Mouse (Mus musculus) CH12.LX (cell line): ENCODE measurements at regions not wholly inside any gene's neighbourhood (a gene's known extent, or its start where the extent isn't known, plus 50 kb on each side); places are given as distances from the start of the nearest gene placed in this dataset.
A peak's percentile ranks its signal among the peaks of the same experiment; 100 is the strongest.

Experiments used
- DNase-seq: peaks from one replicate; pipeline ENCODE4 v3.0.0-alpha.2; 2013; ENCODE audit errors: extremely low read depth
- H3K27ac ChIP-seq: 2 replicates; pipeline ENCODE4 v1.5.1; 2012; ENCODE audit warnings: low read depth, mild to moderate bottlenecking, control low read depth, moderate library complexity; ENCODE audit not compliant: insufficient read depth
- H3K27me3 ChIP-seq: replicated peaks from 2 replicates; pipeline ENCODE3; 2012; ENCODE audit warnings: inconsistent platforms
- H3K36me3 ChIP-seq, 2 experiments: replicated peaks in 1 of 2; 2 replicates each; pipeline versions ENCODE3 to v1.6.1; 2012; ENCODE audit warnings: inconsistent platforms in 1 of 2, low read length in 1 of 2, mild to moderate bottlenecking in 1 of 2, mixed read lengths in 1 of 2, moderate library complexity in 1 of 2; ENCODE audit not compliant: control insufficient read depth in 1 of 2, insufficient read depth in 1 of 2
- H3K4me1 ChIP-seq, 2 experiments: 2 replicates each; pipeline ENCODE4 v1.6.1; 2012; ENCODE audit warnings: inconsistent platforms in 1 of 2, moderate library complexity in 1 of 2; ENCODE audit not compliant: insufficient read depth in 2 of 2, control insufficient read depth in 1 of 2
- H3K4me2 ChIP-seq: 2 replicates; pipeline ENCODE4 v1.6.1; 2012; ENCODE audit warnings: low read depth, mild to moderate bottlenecking, control low read depth; ENCODE audit not compliant: poor library complexity, insufficient read depth, severe bottlenecking
- H3K4me3 ChIP-seq, 3 experiments: fragments of 150-350 bp in 1 of 3; sonication (generic) in 1 of 3; replicated peaks in 1 of 3; 2 replicates each; pipeline versions ENCODE3 to v1.5.1; 2011 to 2012; ENCODE audit warnings: low read depth in 2 of 3, low read length in 2 of 3, mild to moderate bottlenecking in 2 of 3, moderate library complexity in 2 of 3, control low read depth in 1 of 3, improper control_type of control experiment in 1 of 3, inconsistent platforms in 1 of 3, mixed read lengths in 1 of 3; ENCODE audit not compliant: poor library complexity in 1 of 3
- H3K79me2 ChIP-seq: replicated peaks from 2 replicates; pipeline ENCODE4 v1.6.1; 2012; ENCODE audit warnings: mild to moderate bottlenecking, moderate library complexity; ENCODE audit not compliant: control insufficient read depth, poor library complexity, insufficient read depth, severe bottlenecking; ENCODE audit errors: extremely low read depth
- H3K9ac ChIP-seq: 2 replicates; pipeline ENCODE4 v1.6.1; 2012; ENCODE audit warnings: low read depth, mild to moderate bottlenecking, control low read depth, moderate library complexity; ENCODE audit not compliant: insufficient read depth
- H3K9me3 ChIP-seq: replicated peaks from 2 replicates; pipeline ENCODE3; 2012; ENCODE audit warnings: low read length, inconsistent platforms, mixed read lengths
- CHD1 ChIP-seq: IDR thresholded peaks from 2 replicates; pipeline ENCODE4 v1.6.1; 2012; ENCODE audit warnings: low read depth, low read length, improper control_type of control experiment, inconsistent platforms
- CTCF ChIP-seq, 2 experiments: IDR thresholded peaks in 1 of 2; conservative IDR thresholded peaks in 1 of 2; 2 replicates each; pipeline ENCODE4 v1.5.1; 2011 to 2012; ENCODE audit warnings: low read depth in 2 of 2, low read length in 2 of 2, improper control_type of control experiment in 1 of 2, inconsistent platforms in 1 of 2, mild to moderate bottlenecking in 1 of 2, moderate library complexity in 1 of 2
- E2F4 ChIP-seq: IDR thresholded peaks from 2 replicates; pipeline ENCODE4 v1.6.1; 2011; ENCODE audit warnings: low read depth, low read length, improper control_type of control experiment; ENCODE audit not compliant: insufficient replicate concordance
- ELF1 ChIP-seq: IDR thresholded peaks from 2 replicates; pipeline ENCODE4 v1.6.1; 2014; ENCODE audit warnings: low read depth, mild to moderate bottlenecking, inconsistent platforms, low read length, improper control_type of control experiment
- EP300 ChIP-seq: IDR thresholded peaks from 2 replicates; pipeline ENCODE4 v1.6.1; 2011; ENCODE audit warnings: low read length, improper control_type of control experiment
- ETS1 ChIP-seq: conservative IDR thresholded peaks from 2 replicates; pipeline ENCODE4 v1.6.1; 2012; ENCODE audit warnings: low read depth, mild to moderate bottlenecking, inconsistent platforms, low read length, improper control_type of control experiment, moderate library complexity
- GABPA ChIP-seq: IDR thresholded peaks from 2 replicates; pipeline ENCODE4 v1.6.1; 2012; ENCODE audit warnings: low read depth, low read length, improper control_type of control experiment, inconsistent platforms; ENCODE audit not compliant: insufficient replicate concordance
- HCFC1 ChIP-seq: IDR thresholded peaks from 2 replicates; pipeline ENCODE4 v1.6.1; 2012; ENCODE audit warnings: low read depth, mild to moderate bottlenecking, inconsistent platforms, low read length, improper control_type of control experiment
- IRF4 ChIP-seq: IDR thresholded peaks from 2 replicates; pipeline ENCODE4 v1.6.1; 2014; ENCODE audit warnings: low read depth, mild to moderate bottlenecking, inconsistent platforms, low read length, improper control_type of control experiment
- JUN ChIP-seq: IDR thresholded peaks from 2 replicates; pipeline ENCODE4 v1.6.1; 2011; ENCODE audit warnings: low read depth, mild to moderate bottlenecking, low read length, improper control_type of control experiment, moderate library complexity; ENCODE audit not compliant: insufficient read depth
- KAT2A ChIP-seq: IDR thresholded peaks from 2 replicates; pipeline ENCODE4 v1.6.1; 2012; ENCODE audit warnings: low read length, improper control_type of control experiment, inconsistent platforms; ENCODE audit not compliant: insufficient replicate concordance
- MAFK ChIP-seq: IDR thresholded peaks from 2 replicates; pipeline ENCODE4 v1.6.1; 2011; ENCODE audit warnings: low read length, improper control_type of control experiment; ENCODE audit not compliant: insufficient replicate concordance
- MAX ChIP-seq: IDR thresholded peaks from 2 replicates; pipeline ENCODE4 v1.6.1; 2011; ENCODE audit warnings: low read length, improper control_type of control experiment
- MAZ ChIP-seq: IDR thresholded peaks from 2 replicates; pipeline ENCODE4 v1.6.1; 2012; ENCODE audit warnings: low read depth, mild to moderate bottlenecking, inconsistent platforms, low read length, improper control_type of control experiment, moderate library complexity
- MEF2A ChIP-seq: IDR thresholded peaks from 2 replicates; pipeline ENCODE4 v1.6.1; 2014; ENCODE audit warnings: low read depth, mild to moderate bottlenecking, inconsistent platforms, low read length, improper control_type of control experiment, borderline replicate concordance
- MXI1 ChIP-seq: IDR thresholded peaks from 2 replicates; pipeline ENCODE4 v1.6.1; 2011; ENCODE audit warnings: mild to moderate bottlenecking, low read depth, low read length, improper control_type of control experiment
- NELFE ChIP-seq: IDR thresholded peaks from 2 replicates; pipeline ENCODE4 v1.6.1; 2011; ENCODE audit warnings: low read depth, low read length, improper control_type of control experiment
- PAX5 ChIP-seq: IDR thresholded peaks from 2 replicates; pipeline ENCODE4 v1.6.1; 2012; ENCODE audit warnings: low read length, inconsistent platforms, mixed read lengths
- POLR2A ChIP-seq: IDR thresholded peaks from 2 replicates; pipeline ENCODE4 v1.6.1; 2011; ENCODE audit warnings: low read depth, mild to moderate bottlenecking, improper control_type of control experiment, low read length
- POLR2AphosphoS2 ChIP-seq: IDR thresholded peaks from 2 replicates; pipeline ENCODE4 v1.6.1; 2011; ENCODE audit warnings: low read depth, low read length, improper control_type of control experiment
- RAD21 ChIP-seq: IDR thresholded peaks from 2 replicates; pipeline ENCODE4 v1.6.1; 2011; ENCODE audit warnings: low read depth, mild to moderate bottlenecking, low read length, improper control_type of control experiment, moderate library complexity
- RCOR1 ChIP-seq: conservative IDR thresholded peaks from 2 replicates; pipeline ENCODE4 v1.6.1; 2012; ENCODE audit warnings: low read depth, mild to moderate bottlenecking, inconsistent platforms, low read length, improper control_type of control experiment
- SIN3A ChIP-seq: IDR thresholded peaks from 2 replicates; pipeline ENCODE4 v1.6.1; 2012; ENCODE audit warnings: low read length, improper control_type of control experiment, inconsistent platforms
- SMC3 ChIP-seq: IDR thresholded peaks from 2 replicates; pipeline ENCODE4 v1.6.1; 2011; ENCODE audit warnings: low read depth, low read length, improper control_type of control experiment
- TBP ChIP-seq: conservative IDR thresholded peaks from 2 replicates; pipeline ENCODE4 v1.6.1; 2011; ENCODE audit warnings: low read depth, low read length, improper control_type of control experiment
- TCF12 ChIP-seq: IDR thresholded peaks from 2 replicates; pipeline ENCODE4 v1.6.1; 2014; ENCODE audit warnings: low read depth, mild to moderate bottlenecking, inconsistent platforms, low read length, improper control_type of control experiment
- UBTF ChIP-seq: IDR thresholded peaks from 2 replicates; pipeline ENCODE4 v1.6.1; 2012; ENCODE audit warnings: low read depth, mild to moderate bottlenecking, inconsistent platforms, low read length, improper control_type of control experiment, moderate library complexity
- USF1 ChIP-seq: IDR thresholded peaks from 2 replicates; pipeline ENCODE4 v1.6.1; 2014; ENCODE audit warnings: low read depth, mild to moderate bottlenecking, inconsistent platforms, low read length, improper control_type of control experiment
- USF2 ChIP-seq: conservative IDR thresholded peaks from 2 replicates; pipeline ENCODE4 v1.6.1; 2011; ENCODE audit warnings: low read depth, low read length, improper control_type of control experiment
- ZC3H11A ChIP-seq: IDR thresholded peaks from 2 replicates; pipeline ENCODE4 v1.6.1; 2012; ENCODE audit warnings: low read depth, mild to moderate bottlenecking, inconsistent platforms, low read length, improper control_type of control experiment
- ZMIZ1 ChIP-seq: IDR thresholded peaks from 2 replicates; pipeline ENCODE4 v1.6.1; 2012; ENCODE audit warnings: low read depth, mild to moderate bottlenecking, inconsistent platforms, low read length, improper control_type of control experiment
- ZNF384 ChIP-seq: IDR thresholded peaks from 2 replicates; pipeline ENCODE4 v1.6.1; 2012; ENCODE audit warnings: low read depth, low read length, improper control_type of control experiment, inconsistent platforms
- dilution Hi-C: fragments of 300-500 bp; cut with MboI; formaldehyde crosslinking; loops from 2 replicates; pipeline ENCODE4 v1.14.3; 2020; ENCODE audit warnings: low sequenced_read_pairs; ENCODE audit not compliant: extremely low pct_unique_long_range_greater_than_20kb, extremely low pct_ligation_motif_present
- in situ Hi-C: fragments of 300-500 bp; cut with MboI; formaldehyde crosslinking; loops from 3 replicates; pipeline ENCODE4 v1.14.3; 2019; ENCODE audit warnings: low sequenced_read_pairs, low pct_ligation_motif_present, low pct_unique_long_range_greater_than_20kb, mixed read lengths

DNA sequence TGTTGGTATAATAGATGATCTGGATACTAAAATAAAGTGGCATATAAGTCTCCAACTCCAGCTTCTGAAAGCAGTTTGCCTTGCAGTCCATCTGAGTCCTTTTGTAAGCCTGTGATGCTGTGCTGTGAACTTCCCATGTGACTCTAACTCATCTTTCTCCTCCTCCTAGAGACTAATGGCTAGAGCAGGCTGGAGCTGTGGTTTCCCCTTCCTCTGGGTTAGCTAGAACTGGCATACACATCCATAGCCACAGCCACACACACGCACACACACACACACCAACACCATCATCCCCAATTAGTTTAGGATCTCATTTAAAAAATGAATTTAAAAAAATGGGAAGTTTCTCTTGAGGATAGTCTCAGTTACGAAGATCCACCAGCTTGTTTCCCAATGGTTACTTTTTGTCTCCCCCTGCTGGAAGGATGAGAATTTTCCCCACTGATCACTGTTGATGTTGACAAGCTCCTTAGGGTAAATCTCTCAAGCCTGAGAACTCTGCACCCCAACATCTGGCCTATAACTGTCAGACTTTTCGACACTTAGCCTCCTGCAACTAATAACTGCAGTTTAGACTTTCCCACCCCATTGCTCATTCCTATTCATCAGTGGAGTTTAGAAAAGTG lies 500.7 kb downstream of the Mdfic start:
- H3K4me1 ChIP-seq, result peaks cover 0 to 9% of the 10 kb centered on the region in 2 experiments; a peak in 2 of 4 replicates
- H3K36me3 ChIP-seq, result no peaks in the 10 kb centered on the region
- TF ChIP-seq MAFK (no peak), IRF4 (no peak), RAD21 (peak; percentile 80), ZNF384 (peak; percentile 37; the same call in 1 of the 2 replicates), UBTF (no peak), MAZ (no peak), TBP (no peak), CHD1 (no peak), MEF2A (no peak), USF1 (no peak), E2F4 (no peak), JUN (no peak), SIN3A (no peak), ZMIZ1 (no peak), HCFC1 (no peak), EP300 (no peak), TCF12 (no peak), PAX5 (no peak), NELFE (no peak), KAT2A (no peak), POLR2AphosphoS2 (no peak), RCOR1 (no peak), MXI1 (no peak), ELF1 (no peak), GABPA (no peak), POLR2A (no peak), MAX (no peak), SMC3 (peak; percentile 68), CTCF (conservative IDR thresholded peaks at IDR 0.05 in 1 of 2, IDR thresholded peaks at IDR 0.05 in 1 of 2; ENCODE audit: low read depth in 2 of 2, low read length in 2 of 2) (peak; percentile 65 to 75; a peak in 3 of 4 replicates), ZC3H11A (peak; percentile 41), ETS1 (no peak), USF2 (no peak)
- no peak overlapping the region for H3K27ac ChIP-seq
- H3K4me3 ChIP-seq, result no peak overlapping the region
- DNase-seq, result peak; percentile 46
- dilution Hi-C loops, result no loop called here
- H3K9me3 ChIP-seq, result no peaks in the 10 kb centered on the region
- H3K79me2 ChIP-seq, result no peaks in the 10 kb centered on the region
- no peaks in the 10 kb centered on the region for H3K27me3 ChIP-seq
- no peak overlapping the region for H3K9ac ChIP-seq
- H3K4me2 ChIP-seq, result peak overlapping the region; percentile 98
- in situ Hi-C loops, result no loop called here
